Mouse (Mus musculus): ENCODE data around the gene St6gal1. TPM values are rescaled to one million over a fixed set of nuclear protein-coding genes. Genes with fewer than 3 reads are reported as not detected.
A peak's percentile ranks its signal among the peaks of the same experiment; 100 is the strongest.

The St6gal1 gene
- polyA plus RNA-seq, 1 experiment: 8.7 TPM

GRCm38 (mm10) chr16:23214314-23214713 is 10.2 kb upstream of the St6gal1 start:
- H3K4me3 ChIP-seq (replicated peaks; ENCODE audit: control insufficient read depth, low read depth, low read length): no peak overlapping the region
- no peak overlapping the region for H3K27ac ChIP-seq (ENCODE audit: control insufficient read depth, insufficient read depth, low read depth, low read length, poor library complexity)
- 52% methylated on average over 7 of the region's 7 CpGs for WGBS
- no peaks in the 10 kb centered on the region for H3K4me1 ChIP-seq (ENCODE audit: control insufficient read depth, insufficient read depth, low read length)
- no peak for TF ChIP-seq CTCF (IDR thresholded peaks at IDR 0.05; ENCODE audit: control insufficient read depth, insufficient read depth, low read length)
- TF ChIP-seq POLR2A (IDR thresholded peaks at IDR 0.05; ENCODE audit: borderline replicate concordance, control insufficient read depth, low read depth, low read length): no peak

DNA sequence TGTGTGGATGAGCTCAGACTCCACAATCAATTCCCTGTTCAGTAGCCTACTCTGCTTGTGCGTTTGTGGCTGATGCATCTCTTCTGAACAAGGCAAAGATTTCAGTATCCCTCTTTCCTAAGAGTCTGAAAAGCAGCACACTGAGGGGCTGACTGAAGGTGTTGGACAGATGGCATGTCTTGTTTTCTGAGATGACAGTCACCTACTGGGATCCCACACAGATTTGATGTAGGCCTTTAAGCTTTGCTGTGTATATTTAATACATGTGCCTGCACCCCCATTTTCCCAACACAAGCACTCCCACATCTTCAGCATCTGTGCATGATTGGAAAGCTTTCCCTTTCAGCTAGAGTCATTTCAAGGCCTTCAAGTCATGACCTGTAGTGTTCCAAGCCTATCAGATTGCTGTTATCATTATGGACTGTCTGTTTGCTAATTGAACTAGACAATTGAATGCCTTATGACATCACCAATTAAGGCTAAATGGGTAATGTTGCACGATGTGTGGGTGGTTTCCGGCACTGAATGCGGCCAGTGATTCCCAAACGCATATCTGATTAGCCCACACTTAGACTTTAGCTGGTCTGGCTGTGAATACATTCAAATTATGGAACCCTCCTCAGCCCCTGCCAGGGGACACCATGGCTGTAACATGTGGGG is 9.2 kb upstream of the St6gal1 start:
- Histone ChIP-seq H3K27ac (ENCODE audit: control insufficient read depth, insufficient read depth, low read depth, low read length, poor library complexity) (no peak overlapping the region), H3K4me1 (ENCODE audit: control insufficient read depth, insufficient read depth, low read length) (no peaks in the 10 kb centered on the region), H3K4me3 (replicated peaks; ENCODE audit: control insufficient read depth, low read depth, low read length) (no peak overlapping the region)
- WGBS: 81% methylated on average over 5 of the region's 5 CpGs
- TF ChIP-seq POLR2A (IDR thresholded peaks at IDR 0.05; ENCODE audit: borderline replicate concordance, control insufficient read depth, low read depth, low read length) (no peak), CTCF (IDR thresholded peaks at IDR 0.05; ENCODE audit: control insufficient read depth, insufficient read depth, low read length) (no peak)

DNA sequence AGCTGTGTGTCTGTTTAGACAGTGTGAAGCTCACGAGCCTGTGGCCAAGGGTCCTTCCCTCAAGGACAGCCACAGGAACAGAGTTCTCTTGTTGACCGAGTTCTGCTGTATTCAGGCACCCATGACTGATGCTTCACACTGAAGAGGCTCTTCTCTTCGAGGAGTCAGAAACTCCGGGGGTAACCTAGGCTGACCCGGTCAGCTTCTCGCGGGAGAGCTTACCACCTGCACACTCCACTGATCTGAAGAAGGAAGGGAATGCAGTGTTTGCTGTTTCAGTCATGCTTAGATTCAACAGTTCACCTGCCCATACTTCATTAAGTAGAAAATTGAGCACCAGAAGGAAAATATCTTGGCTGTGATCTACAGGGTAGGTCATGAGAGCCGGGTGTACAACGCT is 8.2 kb upstream of the St6gal1 start:
- Histone ChIP-seq H3K27ac (ENCODE audit: control insufficient read depth, insufficient read depth, low read depth, low read length, poor library complexity) (no peak overlapping the region), H3K4me1 (ENCODE audit: control insufficient read depth, insufficient read depth, low read length) (no peaks in the 10 kb centered on the region), H3K4me3 (replicated peaks; ENCODE audit: control insufficient read depth, low read depth, low read length) (no peak overlapping the region)
- WGBS: 82% methylated on average over 9 of the region's 9 CpGs
- TF ChIP-seq CTCF (IDR thresholded peaks at IDR 0.05; ENCODE audit: control insufficient read depth, insufficient read depth, low read length) (no peak), POLR2A (IDR thresholded peaks at IDR 0.05; ENCODE audit: borderline replicate concordance, control insufficient read depth, low read depth, low read length) (no peak)

DNA sequence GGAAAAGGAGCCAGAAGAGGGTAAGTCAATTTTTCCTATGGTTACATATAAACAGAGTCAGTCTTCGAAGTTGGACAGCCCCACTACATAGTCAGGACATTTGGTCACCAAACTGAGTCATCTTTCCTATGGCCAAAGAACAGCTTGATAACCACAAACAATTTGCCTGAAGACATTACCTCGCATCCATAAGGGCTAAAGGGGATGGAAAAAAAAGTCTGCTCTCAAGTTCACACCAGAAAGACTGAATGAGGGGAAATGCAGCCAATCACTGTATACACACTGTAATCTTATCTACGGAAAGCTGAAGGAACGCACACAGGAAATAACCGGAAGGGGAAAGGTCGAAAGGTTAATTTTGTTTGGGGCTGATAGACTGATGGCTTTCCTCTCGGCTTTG is 6.2 kb upstream of the St6gal1 start:
- Histone ChIP-seq H3K4me1 (ENCODE audit: control insufficient read depth, insufficient read depth, low read length) (no peaks in the 10 kb centered on the region; the same call in 1 of the 2 replicates), H3K4me3 (replicated peaks; ENCODE audit: control insufficient read depth, low read depth, low read length) (no peak overlapping the region), H3K27ac (ENCODE audit: control insufficient read depth, insufficient read depth, low read depth, low read length, poor library complexity) (no peak overlapping the region)
- WGBS: 35% methylated on average over 7 of the region's 7 CpGs
- TF ChIP-seq POLR2A (IDR thresholded peaks at IDR 0.05; ENCODE audit: borderline replicate concordance, control insufficient read depth, low read depth, low read length) (no peak), CTCF (IDR thresholded peaks at IDR 0.05; ENCODE audit: control insufficient read depth, insufficient read depth, low read length) (no peak)

DNA sequence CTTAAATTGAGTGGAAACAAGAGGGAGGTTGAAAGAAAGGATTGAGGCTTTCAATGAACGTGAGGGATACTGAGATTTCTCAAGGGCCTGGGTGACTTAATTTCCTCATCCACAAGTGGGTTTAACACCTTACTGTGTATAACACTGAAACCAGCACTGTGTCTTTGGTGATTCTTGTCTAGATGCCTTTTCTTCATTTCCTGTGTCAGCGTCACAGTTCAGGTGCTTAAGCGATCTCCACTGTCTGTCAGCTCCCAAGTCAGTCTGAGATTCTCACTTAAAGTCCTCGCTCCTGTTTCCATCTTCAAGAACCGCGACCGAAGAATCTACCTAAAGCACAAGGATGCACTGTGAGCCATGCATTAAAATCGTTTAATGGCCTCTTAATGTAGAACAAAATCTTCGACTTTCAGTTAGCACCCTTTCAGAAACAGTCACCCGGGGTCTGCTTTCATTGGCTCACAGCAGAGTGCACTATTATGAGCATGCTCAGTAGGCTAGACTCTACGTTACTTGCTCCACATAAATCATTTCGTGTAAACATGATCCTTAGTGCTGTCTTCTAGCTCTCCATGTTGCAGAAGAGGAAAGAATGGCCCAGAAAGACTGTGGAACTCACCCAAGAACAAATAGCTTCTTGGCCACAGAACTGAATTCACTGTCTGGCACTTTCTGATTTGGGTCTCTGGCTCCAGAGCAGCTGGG is 1.2 kb upstream of the St6gal1 start:
- Histone ChIP-seq H3K27ac (ENCODE audit: control insufficient read depth, insufficient read depth, low read depth, low read length, poor library complexity) (no peak overlapping the region), H3K4me3 (replicated peaks; ENCODE audit: control insufficient read depth, low read depth, low read length) (no peak overlapping the region), H3K4me1 (ENCODE audit: control insufficient read depth, insufficient read depth, low read length) (no peaks in the 10 kb centered on the region; the same call in 1 of the 2 replicates)
- TF ChIP-seq POLR2A (IDR thresholded peaks at IDR 0.05; ENCODE audit: borderline replicate concordance, control insufficient read depth, low read depth, low read length) (no peak), CTCF (IDR thresholded peaks at IDR 0.05; ENCODE audit: control insufficient read depth, insufficient read depth, low read length) (no peak)
- 53% methylated on average over 12 of the region's 12 CpGs for WGBS

GRCm38 (mm10) chr16:23223871-23224469 is 570 bp upstream of the St6gal1 start:
- no peak for TF ChIP-seq CTCF (IDR thresholded peaks at IDR 0.05; ENCODE audit: control insufficient read depth, insufficient read depth, low read length)
- no peak for TF ChIP-seq POLR2A (IDR thresholded peaks at IDR 0.05; ENCODE audit: borderline replicate concordance, control insufficient read depth, low read depth, low read length)
- 11% methylated on average over 12 of the region's 12 CpGs for WGBS
- no peaks in the 10 kb centered on the region; the same call in 1 of the 2 replicates for H3K4me1 ChIP-seq (ENCODE audit: control insufficient read depth, insufficient read depth, low read length)
- no peak overlapping the region for H3K27ac ChIP-seq (ENCODE audit: control insufficient read depth, insufficient read depth, low read depth, low read length, poor library complexity)
- H3K4me3 ChIP-seq (replicated peaks; ENCODE audit: control insufficient read depth, low read depth, low read length): no peak overlapping the region

- no peak; the same call in 1 of the 2 replicates for TF ChIP-seq POLR2A (IDR thresholded peaks at IDR 0.05; ENCODE audit: borderline replicate concordance, control insufficient read depth, low read depth, low read length)
- TF ChIP-seq CTCF (IDR thresholded peaks at IDR 0.05; ENCODE audit: control insufficient read depth, insufficient read depth, low read length): no peak
- WGBS: under 1% methylated on average over 46 of the region's 46 CpGs
- H3K27ac ChIP-seq (ENCODE audit: control insufficient read depth, insufficient read depth, low read depth, low read length, poor library complexity): peak overlapping the region; percentile 75
- peak overlapping the region; percentile 71 for H3K4me3 ChIP-seq (replicated peaks; ENCODE audit: control insufficient read depth, low read depth, low read length)
- no peaks in the 10 kb centered on the region; the same call in 1 of the 2 replicates for H3K4me1 ChIP-seq (ENCODE audit: control insufficient read depth, insufficient read depth, low read length)
Measured at GRCm38 (mm10) chr16:23225069-23225721, 655 bp downstream of the St6gal1 start.

Measured in bone marrow, adult 2 months (tissue).